Mouse (Mus musculus): ENCODE results near the gene Chd9.

- TF ChIP-seq POLR2A (IDR thresholded peaks at IDR 0.05; ENCODE audit: borderline replicate concordance, insufficient read depth, low read length) (no peak), CTCF (IDR thresholded peaks at IDR 0.05; ENCODE audit: borderline replicate concordance, insufficient read depth, low read depth, low read length) (no peak)
Observed at GRCm38 (mm10) chr8:90908580-90909471, 80.7 kb downstream of the Chd9 start.

Data from cerebellum, adult 2 months (tissue).